Mouse (Mus musculus) hindbrain, embryonic 16.5 days (tissue): ENCODE measurements at regions not wholly inside any gene's neighbourhood (a gene's known extent, or its start where the extent isn't known, plus 50 kb on each side); places are given as distances from the start of the nearest gene placed in this dataset.

Source experiments
- ATAC-seq: fragments of 200-750 bp; cut with Nextera tagmentation; 2 replicates; pipeline ENCODE4 v1.8.0; 2017; ENCODE audit warnings: moderate TSS enrichment, moderate library complexity
- H3K27ac ChIP-seq: fragments of 300-500 bp; sonication (generic); 2 replicates; pipeline ENCODE4 v1.5.1; 2014; ENCODE audit warnings: low read depth, mild to moderate bottlenecking, control low read depth, low read length, moderate library complexity
- H3K27me3 ChIP-seq: fragments of 300-500 bp; sonication (generic); replicated peaks from 2 replicates; pipeline ENCODE4 v1.6.1; 2014; ENCODE audit warnings: low read length; ENCODE audit not compliant: control insufficient read depth, insufficient read depth
- H3K36me3 ChIP-seq: fragments of 300-500 bp; sonication (generic); 2 replicates; pipeline ENCODE4 v1.6.1; 2014; ENCODE audit warnings: mild to moderate bottlenecking, low read length, moderate library complexity, mixed read lengths; ENCODE audit not compliant: control insufficient read depth, insufficient read depth
- H3K4me1 ChIP-seq: fragments of 300-500 bp; sonication (generic); 2 replicates; pipeline ENCODE4 v1.6.1; 2014; ENCODE audit warnings: low read depth, low read length; ENCODE audit not compliant: control insufficient read depth, insufficient read depth
- H3K4me2 ChIP-seq: fragments of 300-500 bp; sonication (generic); 2 replicates; pipeline ENCODE4 v1.6.1; 2014; ENCODE audit warnings: mild to moderate bottlenecking, low read length, control low read depth, moderate library complexity
- H3K4me3 ChIP-seq: fragments of 300-500 bp; sonication (generic); 2 replicates; pipeline ENCODE4 v1.5.1; 2014; ENCODE audit warnings: mild to moderate bottlenecking, low read length, control low read depth, moderate library complexity
- H3K9ac ChIP-seq: fragments of 300-500 bp; sonication (generic); 2 replicates; pipeline ENCODE4 v1.6.1; 2014; ENCODE audit warnings: low read depth, mild to moderate bottlenecking, control low read depth, low read length, moderate library complexity
- H3K9me3 ChIP-seq: fragments of 300-500 bp; sonication (generic); 2 replicates; pipeline ENCODE4 v1.6.1; 2014; ENCODE audit warnings: mild to moderate bottlenecking, low read length, moderate library complexity; ENCODE audit not compliant: control insufficient read depth
- WGBS: fragments of 180-500 bp; shearing (Covaris S2); extraction: QIAGEN DNeasy Blood & Tissue Kit; methylation state at CpG from one replicate; pipeline ENCODE4 v1.1.7; 2014; 5-methylcytosine and 5-hydroxymethylcytosine counted together

- H3K36me3 ChIP-seq, result no peaks in the 10 kb centered on the region
- H3K9ac ChIP-seq, result no peak overlapping the region
- no peaks in the 10 kb centered on the region for H3K4me1 ChIP-seq
- no peaks in the 10 kb centered on the region for H3K27me3 ChIP-seq
- no peaks in the 10 kb centered on the region for H3K9me3 ChIP-seq
- H3K4me2 ChIP-seq, result no peak overlapping the region
- 78% methylated on average over 2 of the region's 2 CpGs for WGBS
- no peak overlapping the region for H3K4me3 ChIP-seq
- no peak overlapping the region for H3K27ac ChIP-seq
- no peak for ATAC-seq
Measured at GRCm38 (mm10) chr14:61819251-61819650, 212.0 kb downstream of the Kcnrg start.

DNA sequence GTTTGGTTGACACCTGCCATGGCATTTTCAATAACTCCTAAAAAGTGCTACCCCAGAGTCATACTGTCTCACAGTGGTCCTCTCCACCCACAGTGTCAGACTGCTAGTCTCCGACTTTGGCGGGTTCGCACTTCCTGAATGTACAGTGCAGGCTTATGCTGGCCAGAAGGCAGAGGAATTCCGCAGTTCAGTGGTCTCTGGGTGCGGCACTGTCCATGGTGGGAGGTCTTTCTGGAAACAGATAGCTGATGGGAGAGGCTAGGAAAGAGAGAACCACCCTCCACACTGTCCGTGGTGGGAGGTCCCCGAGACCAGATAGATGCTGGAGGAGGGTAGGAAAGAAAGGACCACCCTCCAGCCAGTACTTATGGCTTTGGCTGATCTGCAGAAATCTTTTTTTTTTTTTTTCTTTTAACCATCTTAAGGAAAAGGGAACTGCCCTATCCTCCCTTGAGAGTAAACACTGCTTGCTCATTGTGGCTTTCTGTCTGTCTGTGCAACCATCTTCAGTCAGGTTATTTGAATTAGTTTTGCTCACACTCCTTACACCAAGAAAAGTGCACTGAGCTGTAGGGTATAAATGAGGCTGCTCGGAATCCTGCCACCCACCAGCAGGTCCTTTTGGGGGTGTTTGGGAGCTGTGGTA, 227.2 kb downstream of the Kcnrg start:
- ATAC-seq, result no peak
- Histone ChIP-seq H3K9ac (no peak overlapping the region), H3K9me3 (no peaks in the 10 kb centered on the region), H3K36me3 (no peaks in the 10 kb centered on the region), H3K27me3 (no peaks in the 10 kb centered on the region), H3K4me1 (no peaks in the 10 kb centered on the region), H3K4me3 (no peak overlapping the region), H3K4me2 (no peak overlapping the region), H3K27ac (no peak overlapping the region)
- 76% methylated on average over 8 of the region's 8 CpGs for WGBS

DNA sequence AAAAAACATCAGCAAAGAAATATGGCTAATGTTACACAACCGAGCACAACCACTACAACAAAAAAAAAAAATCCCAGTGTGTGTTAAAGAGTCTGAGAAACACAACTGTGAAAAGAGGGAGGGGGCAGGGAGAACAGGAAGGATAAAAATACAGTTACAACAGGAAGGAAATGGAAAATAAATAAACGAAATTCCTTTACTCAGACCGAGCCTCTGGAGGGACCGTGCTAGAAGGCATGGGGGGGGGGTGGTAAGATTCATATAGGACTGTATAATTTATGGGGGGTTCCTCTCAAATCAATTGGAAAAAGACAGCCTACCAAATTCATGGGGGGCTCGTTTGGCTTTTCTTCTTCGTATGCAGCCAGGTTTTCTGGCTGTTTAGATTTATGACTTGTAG, 228.5 kb downstream of the Kcnrg start:
- H3K9ac ChIP-seq, result no peak overlapping the region
- no peak overlapping the region for H3K27ac ChIP-seq
- ATAC-seq, result no peak
- 71% methylated on average over 6 of the region's 6 CpGs for WGBS
- H3K9me3 ChIP-seq, result no peaks in the 10 kb centered on the region; the same call in 1 of the 2 replicates
- H3K4me3 ChIP-seq, result no peak overlapping the region
- no peaks in the 10 kb centered on the region for H3K4me1 ChIP-seq
- no peaks in the 10 kb centered on the region for H3K36me3 ChIP-seq
- no peak overlapping the region for H3K4me2 ChIP-seq
- H3K27me3 ChIP-seq, result no peaks in the 10 kb centered on the region

DNA sequence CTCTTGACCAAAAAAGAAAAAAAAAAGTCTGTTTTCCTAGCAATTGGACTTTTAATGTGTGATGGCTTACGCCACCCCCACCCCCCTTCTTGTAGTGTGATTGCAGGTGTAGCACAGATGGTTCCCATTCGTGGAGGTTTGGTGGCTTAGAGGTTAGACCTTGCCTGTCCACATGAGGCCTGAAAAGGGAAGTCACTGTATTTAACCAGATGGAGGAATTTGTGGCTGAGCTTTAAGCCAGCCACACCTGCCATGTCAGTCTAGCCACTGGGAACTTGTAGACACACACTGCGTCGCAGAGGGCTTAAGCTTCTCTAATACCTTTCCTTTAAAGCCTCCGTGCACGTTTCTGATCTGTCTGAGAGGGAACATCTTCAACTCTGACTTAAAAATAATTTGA, 229.0 kb downstream of the Kcnrg start:
- H3K4me3 ChIP-seq, result no peak overlapping the region
- 71% methylated on average over 6 of the region's 6 CpGs for WGBS
- no peaks in the 10 kb centered on the region for H3K36me3 ChIP-seq
- no peak for ATAC-seq
- H3K27ac ChIP-seq, result no peak overlapping the region
- H3K4me2 ChIP-seq, result no peak overlapping the region
- no peaks in the 10 kb centered on the region; the same call in 1 of the 2 replicates for H3K9me3 ChIP-seq
- H3K27me3 ChIP-seq, result no peaks in the 10 kb centered on the region
- H3K4me1 ChIP-seq, result no peaks in the 10 kb centered on the region
- H3K9ac ChIP-seq, result no peak overlapping the region

DNA sequence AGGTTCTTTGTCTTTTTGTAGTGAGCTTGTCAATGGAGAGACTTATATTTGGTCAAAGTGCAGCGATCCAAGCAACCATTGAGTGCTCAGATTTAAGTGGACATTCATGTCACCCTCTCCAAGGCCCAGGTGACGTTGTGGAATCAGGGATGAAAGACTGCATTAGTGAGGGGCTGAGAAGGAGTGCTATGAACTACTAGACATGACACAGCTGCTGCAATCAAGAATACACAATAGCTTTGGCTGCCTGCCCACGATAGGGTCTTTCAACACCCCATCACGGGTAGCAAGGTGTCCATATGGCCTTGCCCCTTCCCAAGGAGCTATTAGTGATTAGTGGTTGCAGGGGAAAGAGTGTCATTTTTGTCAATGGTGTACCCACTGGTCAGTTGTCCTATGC, 229.7 kb downstream of the Kcnrg start:
- ATAC-seq, result no peak
- no peak overlapping the region for H3K4me3 ChIP-seq
- H3K9me3 ChIP-seq, result no peaks in the 10 kb centered on the region; the same call in 1 of the 2 replicates
- no peaks in the 10 kb centered on the region for H3K4me1 ChIP-seq
- 68% methylated on average over 4 of the region's 4 CpGs for WGBS
- no peaks in the 10 kb centered on the region for H3K27me3 ChIP-seq
- no peak overlapping the region for H3K4me2 ChIP-seq
- H3K27ac ChIP-seq, result no peak overlapping the region
- H3K9ac ChIP-seq, result no peak overlapping the region
- no peaks in the 10 kb centered on the region for H3K36me3 ChIP-seq

DNA sequence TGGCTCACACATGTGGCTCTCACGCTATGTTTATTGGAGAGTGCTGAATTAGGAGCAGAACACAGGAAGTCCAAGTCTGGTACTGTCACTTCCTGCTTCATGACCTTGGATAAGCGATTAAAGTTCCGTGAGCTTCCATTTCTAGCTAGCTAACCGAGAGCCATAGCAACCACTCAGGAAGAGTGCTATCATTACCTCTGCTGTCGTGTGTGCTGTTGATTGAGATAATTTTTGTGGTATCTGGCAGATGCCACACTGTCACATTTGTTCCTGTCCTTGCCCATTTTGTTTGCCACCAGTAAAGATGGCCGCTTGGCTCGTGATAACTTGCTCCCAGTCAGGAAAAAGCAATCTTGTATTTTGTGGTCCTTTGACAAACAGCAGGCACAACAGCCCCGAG, 230.6 kb downstream of the Kcnrg start:
- no peak overlapping the region for H3K4me3 ChIP-seq
- 84% methylated on average over 8 of the region's 8 CpGs for WGBS

GRCm38 (mm10) chr14:61842476-61842875, 235.2 kb downstream of the Kcnrg start:
- H3K9me3 ChIP-seq, result no peaks in the 10 kb centered on the region; the same call in 1 of the 2 replicates
- WGBS, result 92% methylated on average over 4 of the region's 4 CpGs
- no peak for ATAC-seq
- no peaks in the 10 kb centered on the region for H3K27me3 ChIP-seq
- no peak overlapping the region for H3K4me2 ChIP-seq
- no peak overlapping the region for H3K4me3 ChIP-seq
- H3K9ac ChIP-seq, result no peak overlapping the region
- no peak overlapping the region for H3K27ac ChIP-seq
- no peaks in the 10 kb centered on the region for H3K36me3 ChIP-seq
- no peaks in the 10 kb centered on the region for H3K4me1 ChIP-seq

More for the DNA sequence above, 230.6 kb downstream of the Kcnrg start:
- H3K9me3 ChIP-seq, result no peaks in the 10 kb centered on the region; the same call in 1 of the 2 replicates
- no peak overlapping the region for H3K4me2 ChIP-seq
- H3K4me1 ChIP-seq, result no peaks in the 10 kb centered on the region
- no peaks in the 10 kb centered on the region for H3K27me3 ChIP-seq
- ATAC-seq, result no peak
- H3K9ac ChIP-seq, result no peak overlapping the region
- H3K27ac ChIP-seq, result no peak overlapping the region
- H3K36me3 ChIP-seq, result no peaks in the 10 kb centered on the region

- 86% methylated on average over 5 of the region's 5 CpGs for WGBS
- ATAC-seq, result no peak
- H3K36me3 ChIP-seq, result no peaks in the 10 kb centered on the region
- H3K27ac ChIP-seq, result no peak overlapping the region
- H3K4me2 ChIP-seq, result no peak overlapping the region
- no peak overlapping the region for H3K4me3 ChIP-seq
- no peaks in the 10 kb centered on the region for H3K4me1 ChIP-seq
- H3K9ac ChIP-seq, result no peak overlapping the region
- H3K27me3 ChIP-seq, result no peaks in the 10 kb centered on the region
- H3K9me3 ChIP-seq, result no peaks in the 10 kb centered on the region
Measured at GRCm38 (mm10) chr14:61846441-61846840, 239.2 kb downstream of the Kcnrg start.

DNA sequence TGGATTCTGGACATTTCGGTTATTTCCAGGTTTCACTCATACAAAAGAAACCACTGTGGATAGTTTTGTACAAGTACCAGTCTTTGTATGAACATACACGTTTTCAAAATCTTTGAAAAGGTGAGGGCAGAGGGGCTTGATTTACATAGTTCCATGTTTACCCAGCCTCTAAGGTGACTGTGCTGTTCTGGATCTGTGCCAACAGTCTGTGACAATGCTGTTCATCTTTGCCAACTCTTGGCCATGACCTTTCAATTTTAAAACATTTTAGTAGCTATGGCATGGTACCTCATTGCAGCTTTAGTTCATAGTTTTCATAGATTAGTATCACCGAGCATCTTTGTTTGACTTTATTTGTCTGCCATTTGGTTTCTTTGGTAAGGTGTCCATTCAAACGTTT, 243.0 kb downstream of the Kcnrg start:
- Histone ChIP-seq H3K9me3 (no peaks in the 10 kb centered on the region), H3K4me3 (no peak overlapping the region), H3K4me2 (no peak overlapping the region), H3K27me3 (no peaks in the 10 kb centered on the region), H3K36me3 (no peaks in the 10 kb centered on the region), H3K27ac (no peak overlapping the region), H3K9ac (no peak overlapping the region), H3K4me1 (no peaks in the 10 kb centered on the region)
- WGBS, result 85% methylated on average over 4 of the region's 4 CpGs
- no peak for ATAC-seq

DNA sequence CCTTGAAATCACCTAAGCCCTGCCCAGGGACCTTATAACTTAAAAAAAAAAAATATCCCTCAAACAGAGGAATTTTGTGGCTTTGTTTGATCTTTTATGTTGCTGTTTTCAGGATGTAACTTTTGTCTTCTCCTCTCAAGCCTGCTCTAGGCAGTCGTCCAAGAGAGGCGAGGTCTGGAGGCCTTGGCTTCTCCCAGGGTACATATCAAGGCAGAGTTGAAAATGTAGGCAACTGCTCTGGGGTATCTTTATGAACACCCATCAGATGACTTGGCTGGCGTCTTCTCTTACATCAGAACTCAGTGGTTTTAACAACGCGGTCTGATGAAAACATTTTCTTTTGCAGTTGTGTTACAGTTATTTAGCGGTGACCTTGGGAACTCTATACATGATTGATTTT, 250.4 kb downstream of the Kcnrg start:
- 88% methylated on average over 6 of the region's 6 CpGs for WGBS
- H3K27ac ChIP-seq, result no peak overlapping the region
- no peak for ATAC-seq
- no peaks in the 10 kb centered on the region for H3K4me1 ChIP-seq
- H3K27me3 ChIP-seq, result no peaks in the 10 kb centered on the region
- H3K9ac ChIP-seq, result no peak overlapping the region
- no peaks in the 10 kb centered on the region for H3K9me3 ChIP-seq
- no peak overlapping the region for H3K4me2 ChIP-seq
- no peaks in the 10 kb centered on the region for H3K36me3 ChIP-seq
- H3K4me3 ChIP-seq, result no peak overlapping the region
